Mouse (Mus musculus): ENCODE data around the gene Cox19.

Cox19 gene

GRCm38 (mm10) chr5:139303646-139304061 is 47.6 kb downstream of the Cox19 start:
- DNase-seq (ENCODE audit: extremely low spot score, low read depth, low spot score), result no peak

GRCm38 (mm10) chr5:139302101-139302500 is 49.1 kb downstream of the Cox19 start:
- no peak for DNase-seq (ENCODE audit: extremely low spot score, low read depth, low spot score)

DNA sequence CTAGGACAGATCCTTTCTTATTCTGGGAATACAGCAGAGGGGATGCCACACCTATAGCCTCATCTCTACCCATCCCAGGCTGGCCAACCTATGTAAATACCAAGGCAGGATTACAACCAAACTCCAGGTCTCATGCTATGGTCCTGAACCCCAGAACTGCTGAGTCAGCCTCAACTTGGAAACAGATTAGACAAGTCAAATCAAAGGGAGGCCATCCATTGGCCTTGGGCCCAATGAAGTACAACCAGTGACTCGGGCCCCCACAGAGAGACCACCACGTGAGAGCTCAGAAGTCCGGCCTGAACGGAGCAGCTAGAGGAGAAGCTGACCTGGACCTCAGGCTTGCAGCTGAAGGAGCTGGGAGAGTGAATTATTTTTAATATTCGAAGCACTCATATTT is 53.5 kb downstream of the Cox19 start:
- no peak for DNase-seq (ENCODE audit: extremely low spot score, low read depth, low spot score)

- DNase-seq (ENCODE audit: extremely low spot score, low read depth, low spot score), result no peak
Measured at GRCm38 (mm10) chr5:139297092-139297491, 54.1 kb downstream of the Cox19 start.

GRCm38 (mm10) chr5:139294089-139294488 is 57.1 kb downstream of the Cox19 start:
- no peak for DNase-seq (ENCODE audit: extremely low spot score, low read depth, low spot score)

DNA sequence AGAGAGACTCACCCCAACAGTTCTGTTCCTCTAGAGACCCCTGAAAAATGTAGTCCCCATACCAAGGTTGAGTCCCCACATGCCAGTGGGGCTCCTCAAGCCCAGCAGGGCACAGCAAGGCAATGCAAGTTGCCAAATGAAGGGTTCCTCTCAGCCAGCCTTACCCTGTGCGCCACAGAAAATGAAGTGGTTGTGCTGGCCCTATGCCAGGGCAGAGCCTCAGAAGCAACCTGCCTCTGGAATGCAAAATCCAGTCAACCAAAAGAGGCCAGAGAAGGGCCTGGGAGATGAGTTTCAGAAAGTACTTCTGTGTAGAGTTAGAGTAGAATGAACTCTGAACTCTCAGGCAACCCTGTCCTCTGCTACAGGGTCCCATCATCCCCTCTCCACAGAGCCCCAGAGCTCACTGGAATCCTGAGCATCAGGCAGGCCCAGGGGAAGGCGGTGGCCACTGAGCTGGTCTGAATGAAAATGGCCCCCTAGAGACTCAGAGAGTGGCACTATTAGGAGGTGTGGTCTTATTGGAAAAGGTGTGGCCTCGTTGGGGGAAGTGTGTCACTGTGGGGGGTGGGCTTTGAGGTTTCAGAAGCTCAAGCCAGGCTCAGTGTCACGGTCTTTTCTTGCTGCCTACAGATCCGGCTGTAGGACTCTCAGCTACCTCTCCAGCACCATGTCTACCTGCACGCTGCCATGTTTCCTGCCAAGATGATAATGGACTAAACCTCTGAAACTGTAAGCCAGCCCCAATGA is 59.2 kb downstream of the Cox19 start:
- DNase-seq (ENCODE audit: extremely low spot score, low read depth, low spot score), result no peak

- DNase-seq (ENCODE audit: extremely low spot score, low read depth, low spot score), result no peak
Measured at GRCm38 (mm10) chr5:139290467-139291259, 60.6 kb downstream of the Cox19 start.

GRCm38 (mm10) chr5:139288591-139288990 is 62.6 kb downstream of the Cox19 start:
- DNase-seq (ENCODE audit: extremely low spot score, low read depth, low spot score), result no peak

- no peak for DNase-seq (ENCODE audit: extremely low spot score, low read depth, low spot score)
Measured at GRCm38 (mm10) chr5:139287787-139288186, 63.4 kb downstream of the Cox19 start.

- no peak for DNase-seq (ENCODE audit: extremely low spot score, low read depth, low spot score)
Measured at GRCm38 (mm10) chr5:139287099-139287498, 64.1 kb downstream of the Cox19 start.

Data from hindlimb bud, embryonic 11.5 days (tissue).